In the genomic region with DNA sequence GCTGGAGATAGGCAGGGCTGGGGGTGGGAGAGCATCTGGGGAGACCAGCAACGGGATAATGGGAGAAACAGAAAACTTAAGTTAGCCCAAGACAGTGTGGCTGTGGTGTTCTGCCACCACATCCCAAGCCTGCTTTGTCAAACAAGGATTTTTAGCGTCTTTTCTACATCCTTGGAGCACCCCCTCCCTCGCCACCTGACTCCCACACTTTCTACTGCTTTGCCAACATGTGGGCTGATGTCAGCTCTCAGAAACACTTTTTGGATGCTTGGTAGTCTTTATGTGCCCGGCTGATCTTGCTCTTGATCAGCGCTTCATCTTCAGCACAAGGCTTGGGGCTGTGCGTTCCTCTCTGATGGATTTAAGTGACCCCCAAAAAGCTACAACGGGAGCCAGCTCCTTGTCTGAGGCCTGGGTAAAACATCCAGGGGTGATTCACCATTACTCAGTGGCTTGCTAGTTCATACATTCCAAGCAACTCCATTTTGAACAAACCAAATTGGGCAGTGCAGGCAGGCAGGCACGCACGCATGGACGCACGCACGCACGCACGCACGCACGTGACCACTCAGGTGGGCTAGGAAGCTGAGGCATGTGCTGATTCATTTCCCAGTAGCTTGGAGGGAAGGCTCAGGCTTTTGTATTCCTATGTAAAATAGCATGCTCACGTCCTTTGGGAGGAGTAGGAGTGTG, we compare ENCODE assay signal across 13 mouse cellular contexts.
A peak's percentile ranks its signal among the peaks of the same experiment; 100 is the strongest.
DNase-seq lines count a peak whose midpoint lies in the region; ATAC-seq and TF ChIP-seq lines count a peak whose summit lies in the region.
"Had no signal": no experiment of that assay in that cellular context is flagged by ENCODE, and none has a peak within 500 bp of the region (broad histone marks: within the 10 kb centered on the region; RNA-seq: fewer than 3 reads in every experiment).

No protein-coding gene starts in this region.

- H3K9ac ChIP-seq in hindbrain, embryonic 14.5 days: no peak overlapping the region
- H3K9ac ChIP-seq: limb, embryonic 12.5 days; stomach, embryonic 15.5 days had no signal

- no peaks in the 10 kb centered on the region for H3K9me3 ChIP-seq in embryonic facial prominence, embryonic 10.5 days
- no peaks in the 10 kb centered on the region for H3K9me3 ChIP-seq in hindbrain, embryonic 14.5 days (ENCODE audit: control insufficient read depth, low read length)
- H3K9me3 ChIP-seq: limb, embryonic 12.5 days; stomach, embryonic 15.5 days had no signal

- no peaks in the 10 kb centered on the region for H3K36me3 ChIP-seq in embryonic facial prominence, embryonic 10.5 days (replicated peaks)
- H3K36me3 ChIP-seq in hindbrain, embryonic 14.5 days (replicated peaks; ENCODE audit: control insufficient read depth, insufficient read depth): no peaks in the 10 kb centered on the region
- H3K36me3 ChIP-seq: limb, embryonic 12.5 days; stomach, embryonic 15.5 days had no signal

- peak in 1 of 2 experiments; percentile 21 for DNase-seq in layer of hippocampus, adult 2 months (ENCODE audit: low spot score in 2 of 2)
- DNase-seq in layer of hippocampus, postnatal 36 days: no peak
- DNase-seq in embryonic facial prominence, embryonic 10.5 days (ENCODE audit: low spot score): peak; percentile 15
- DNase-seq in hindbrain, embryonic 14.5 days (ENCODE audit: low spot score): no peak
- peak; percentile 79 for DNase-seq in right cerebral cortex, adult 2 months (ENCODE audit: low spot score in 2 of 2)
- DNase-seq in MN1 (ENCODE audit: low spot score): no peak
- no peak for DNase-seq in cerebellum, postnatal 4 days (ENCODE audit: low spot score in 2 of 2)

- WGBS in embryonic facial prominence, embryonic 10.5 days: 84% methylated on average over 17 of the region's 17 CpGs
- WGBS in hindbrain, embryonic 14.5 days: 75% methylated on average over 17 of the region's 17 CpGs

- H3K4me1 ChIP-seq in embryonic facial prominence, embryonic 10.5 days: peaks cover 18% of the 10 kb centered on the region
- peaks cover 20% of the 10 kb centered on the region for H3K4me1 ChIP-seq in hindbrain, embryonic 14.5 days (replicated peaks; ENCODE audit: control insufficient read depth, insufficient read depth, low read length)
- H3K4me1 ChIP-seq: stomach, embryonic 15.5 days had no signal

- ATAC-seq in hindbrain, embryonic 14.5 days (ENCODE audit: low FRiP score): no peak
- no peak for ATAC-seq in megakaryocyte, adult 5-6 weeks (ENCODE audit: poor library complexity, severe bottlenecking)
- ATAC-seq: intestine, postnatal 0 days had no signal

- H3K4me3 ChIP-seq in layer of hippocampus, adult 2 months: no peak overlapping the region
- no peak overlapping the region for H3K4me3 ChIP-seq in embryonic facial prominence, embryonic 10.5 days
- no peak overlapping the region for H3K4me3 ChIP-seq in hindbrain, embryonic 14.5 days (replicated peaks; ENCODE audit: low read length)
- H3K4me3 ChIP-seq: erythroblast, embryonic 14.5 days; limb, embryonic 12.5 days; stomach, embryonic 15.5 days had no signal

- no peak overlapping the region for H3K4me2 ChIP-seq in hindbrain, embryonic 14.5 days (replicated peaks)
- H3K4me2 ChIP-seq: limb, embryonic 12.5 days; stomach, embryonic 15.5 days had no signal

- TF ChIP-seq CTCF in layer of hippocampus, adult 2 months (conservative IDR thresholded peaks at IDR 0.05): no peak

- H3K27ac ChIP-seq in layer of hippocampus, adult 2 months: peak overlapping the region; percentile 53; the same call in 1 of the 2 replicates
- H3K27ac ChIP-seq in embryonic facial prominence, embryonic 10.5 days (replicated peaks): no peak overlapping the region; the same call in 1 of the 2 replicates
- H3K27ac ChIP-seq in hindbrain, embryonic 14.5 days: peak overlapping the region; percentile 69; the same call in 1 of the 2 replicates
- H3K27ac ChIP-seq: limb, embryonic 12.5 days; macrophage; stomach, embryonic 15.5 days had no signal

- no peaks in the 10 kb centered on the region for H3K27me3 ChIP-seq in embryonic facial prominence, embryonic 10.5 days (replicated peaks; ENCODE audit: low read depth, poor library complexity, severe bottlenecking)
- H3K27me3 ChIP-seq in hindbrain, embryonic 14.5 days (ENCODE audit: control insufficient read depth, insufficient read depth, low read length): no peaks in the 10 kb centered on the region
- H3K27me3 ChIP-seq: limb, embryonic 12.5 days; stomach, embryonic 15.5 days had no signal

Comparison
In these comparisons a context has a peak if more than half of its experiments do, and no peak if none do; other contexts are left out.
1. DNase-seq: peak in embryonic facial prominence, embryonic 10.5 days (single experiment) and right cerebral cortex, adult 2 months (2 of 2); none in layer of hippocampus, postnatal 36 days (0 of 2), hindbrain, embryonic 14.5 days (single experiment), MN1 (single experiment) and cerebellum, postnatal 4 days (0 of 2).